Mouse (Mus musculus): ENCODE results near the gene 2610528A11Rik.

The 2610528A11Rik gene

GRCm38 (mm10) chr14:37095556-37095955, 18.3 kb downstream of the 2610528A11Rik start:
- DNase-seq (ENCODE audit: extremely low read depth, insufficient read length, low spot score), result no peak

GRCm38 (mm10) chr14:37094436-37094835, 19.4 kb downstream of the 2610528A11Rik start:
- DNase-seq (ENCODE audit: extremely low read depth, insufficient read length, low spot score), result no peak

GRCm38 (mm10) chr14:37083755-37084154, 30.1 kb downstream of the 2610528A11Rik start:
- DNase-seq (ENCODE audit: extremely low read depth, insufficient read length, low spot score), result no peak

GRCm38 (mm10) chr14:37080724-37081123, 33.1 kb downstream of the 2610528A11Rik start:
- DNase-seq (ENCODE audit: extremely low read depth, insufficient read length, low spot score), result no peak

- DNase-seq (ENCODE audit: extremely low read depth, insufficient read length, low spot score), result no peak
Measured at GRCm38 (mm10) chr14:37068516-37068915, 45.3 kb downstream of the 2610528A11Rik start.

- no peak for DNase-seq (ENCODE audit: extremely low read depth, insufficient read length, low spot score)
Measured at GRCm38 (mm10) chr14:37067629-37068028, 46.2 kb downstream of the 2610528A11Rik start, which contains the start of gene Lrit2. Gene Lrit2, plus strand, starts transcription at chr14:37067929.

GRCm38 (mm10) chr14:37066636-37067035, 47.2 kb downstream of the 2610528A11Rik start:
- no peak for DNase-seq (ENCODE audit: extremely low read depth, insufficient read length, low spot score)

GRCm38 (mm10) chr14:37064849-37065248, 49.0 kb downstream of the 2610528A11Rik start:
- DNase-seq (ENCODE audit: extremely low read depth, insufficient read length, low spot score), result no peak
